Mouse (Mus musculus) layer of hippocampus, adult 9-11 months (tissue): ENCODE results near the gene Rcsd1.

Experiments
- DNase-seq: peaks from one replicate; pipeline ENCODE4 v3.0.0; 2022

Rcsd1 gene

GRCm38 (mm10) chr1:165660774-165661173 lies 48.8 kb downstream of the Rcsd1 start:
- peak; percentile 60 for DNase-seq

- peak; percentile 84 for DNase-seq
Observed at GRCm38 (mm10) chr1:165658602-165659001, 51.0 kb downstream of the Rcsd1 start.

GRCm38 (mm10) chr1:165655482-165655881 lies 54.1 kb downstream of the Rcsd1 start:
- DNase-seq, result no peak

GRCm38 (mm10) chr1:165655022-165655421 lies 54.5 kb downstream of the Rcsd1 start:
- no peak for DNase-seq

- DNase-seq, result no peak
Observed at GRCm38 (mm10) chr1:165653126-165653885, 56.3 kb downstream of the Rcsd1 start.

GRCm38 (mm10) chr1:165652507-165652906 lies 57.0 kb downstream of the Rcsd1 start:
- no peak for DNase-seq

GRCm38 (mm10) chr1:165651158-165651557 lies 58.4 kb downstream of the Rcsd1 start:
- no peak for DNase-seq

GRCm38 (mm10) chr1:165645102-165645501 lies 64.5 kb downstream of the Rcsd1 start:
- no peak for DNase-seq

GRCm38 (mm10) chr1:165643735-165644134 lies 65.8 kb downstream of the Rcsd1 start:
- DNase-seq, result no peak

- DNase-seq, result peak; percentile 46
Observed at GRCm38 (mm10) chr1:165642780-165643311, 66.7 kb downstream of the Rcsd1 start.

- peak; percentile 84 for DNase-seq
Observed at GRCm38 (mm10) chr1:165641786-165642771, 67.5 kb downstream of the Rcsd1 start.

GRCm38 (mm10) chr1:165641271-165641771 lies 68.2 kb downstream of the Rcsd1 start:
- peak; percentile 65 for DNase-seq

- no peak for DNase-seq
Observed at GRCm38 (mm10) chr1:165636289-165636688, 73.3 kb downstream of the Rcsd1 start.

GRCm38 (mm10) chr1:165635055-165635897 lies 74.3 kb downstream of the Rcsd1 start:
- no peak for DNase-seq

- DNase-seq, result peak; percentile 99
Observed at GRCm38 (mm10) chr1:165634151-165634884, 75.2 kb downstream of the Rcsd1 start, which contains the start of gene Mpzl1. Gene Mpzl1 (minus strand): TSS chr1:165634538.

GRCm38 (mm10) chr1:165633345-165633744 lies 76.2 kb downstream of the Rcsd1 start:
- no peak for DNase-seq

GRCm38 (mm10) chr1:165631136-165631535 lies 78.4 kb downstream of the Rcsd1 start:
- DNase-seq, result no peak

GRCm38 (mm10) chr1:165629975-165630374 lies 79.6 kb downstream of the Rcsd1 start:
- DNase-seq, result no peak

- no peak for DNase-seq
Observed at GRCm38 (mm10) chr1:165628603-165629002, 81.0 kb downstream of the Rcsd1 start.

- DNase-seq, result no peak
Observed at GRCm38 (mm10) chr1:165625896-165626295, 83.7 kb downstream of the Rcsd1 start.

GRCm38 (mm10) chr1:165625058-165625457 lies 84.5 kb downstream of the Rcsd1 start:
- no peak for DNase-seq
